Mouse (Mus musculus) T-helper 17 cell (primary cell): ENCODE data around the gene Prph2.

Experiments used
- in situ Hi-C, 2 experiments: fragments of 300-600 bp; cut with MboI, MseI; formaldehyde crosslinking; loops; 1 replicate in 1 of 2; 2 replicates in 1 of 2; pipeline ENCODE4 v1.15.1; 2025; ENCODE audit warnings: high pct_unique_total_duplicates in 2 of 2

Prph2 gene

DNA sequence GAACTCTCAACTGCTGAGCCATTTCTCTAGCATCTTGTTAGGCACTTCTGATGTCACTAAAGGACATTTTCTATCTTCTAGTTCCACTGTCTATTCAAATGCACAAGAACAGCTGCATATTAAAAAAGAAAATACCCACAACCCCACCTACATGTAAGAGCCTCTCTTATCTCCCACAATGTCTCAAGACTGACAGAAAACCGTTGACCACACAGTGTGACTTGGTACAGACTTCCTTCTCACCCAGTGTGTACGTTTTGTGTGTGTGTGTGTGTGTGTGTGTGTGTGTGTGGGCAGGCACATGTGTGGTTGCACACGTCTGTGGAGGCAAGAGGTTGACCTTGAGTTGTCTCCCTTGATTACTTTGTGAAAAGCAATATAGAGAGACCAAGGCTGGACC is 51.9 kb downstream of the Prph2 start:
- in situ Hi-C loops, result loop anchor here in 1 of 2 experiments (25.0 kb wide), 1 partner anchor 725 kb away; the partner anchor contains the start of genes Polr1c and Yipf3

DNA sequence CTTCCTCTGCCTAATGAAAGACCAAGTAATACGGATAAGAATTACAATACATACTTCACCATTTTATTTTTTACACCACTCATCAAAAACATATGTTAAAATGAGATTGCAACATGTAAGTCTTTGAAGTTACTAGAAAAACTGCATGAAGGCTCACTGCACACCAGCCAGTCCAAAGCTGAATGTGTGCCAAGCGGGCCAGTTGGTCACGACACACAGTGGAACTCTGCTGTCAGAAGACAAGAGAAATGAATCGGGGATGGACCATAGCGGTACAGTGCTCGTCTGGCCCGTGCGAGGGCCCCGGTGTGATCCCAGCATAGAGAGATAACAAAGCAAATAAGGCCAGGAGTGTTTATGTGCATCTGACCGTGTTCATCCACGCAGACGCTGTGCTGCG is 52.9 kb downstream of the Prph2 start:
- in situ Hi-C loops, result loop anchor here in 1 of 2 experiments (25.0 kb wide), 1 partner anchor 726 kb away; the partner anchor contains the start of genes Polr1c and Yipf3

DNA sequence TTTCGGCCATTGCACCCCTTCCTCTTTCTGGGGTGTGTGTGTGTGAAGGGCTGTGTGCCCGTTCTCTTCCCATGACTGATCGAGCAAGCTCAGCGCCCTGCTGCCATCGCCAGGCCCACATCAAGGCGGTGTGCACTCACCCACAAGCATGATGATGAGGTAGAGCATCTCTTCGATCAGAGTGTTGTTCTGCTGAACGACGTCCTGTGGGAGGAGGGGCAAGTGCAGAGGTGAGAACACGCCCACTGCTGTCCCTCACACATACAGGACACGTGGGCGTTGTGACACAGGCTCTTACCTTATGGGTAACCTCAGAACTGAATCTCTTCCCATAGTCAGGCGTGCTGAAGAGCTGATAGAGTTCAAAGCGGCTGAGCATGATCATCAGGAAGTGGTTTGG is 56.6 kb downstream of the Prph2 start:
- in situ Hi-C loops, result loop anchor here in 1 of 2 experiments (25.0 kb wide), 1 partner anchor 730 kb away; the partner anchor contains the start of genes Polr1c and Yipf3

DNA sequence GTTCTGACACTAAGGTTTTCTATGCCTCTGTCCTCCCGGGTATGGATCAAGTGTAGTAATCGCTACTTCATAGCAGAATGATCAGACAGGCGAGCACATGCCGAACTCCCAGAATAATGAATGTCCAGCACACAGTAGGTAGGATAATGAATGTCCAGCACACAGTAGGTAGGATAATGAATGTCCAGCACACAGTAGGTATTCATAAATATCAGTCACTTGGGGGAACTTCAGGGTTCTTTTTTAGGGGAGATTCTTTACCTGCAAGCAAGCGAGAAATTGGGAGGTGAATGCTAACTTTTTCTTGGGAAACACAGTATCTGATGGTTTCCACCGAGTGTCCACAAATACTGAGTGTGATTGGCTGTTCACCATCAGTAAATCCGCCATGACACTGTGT is 62.3 kb downstream of the Prph2 start:
- in situ Hi-C loops, result loop anchor here in 1 of 2 experiments (5.0 to 25.0 kb wide), 2 partner anchors 35 to 735 kb away; partner anchors contain the start of genes Polr1c and Yipf3
